Mouse (Mus musculus): ENCODE measurements around the gene Ddx5. TPM values are rescaled to one million over a fixed set of nuclear protein-coding genes. Genes with fewer than 3 reads are reported as not detected.
A peak's percentile ranks its signal among the peaks of the same experiment; 100 is the strongest.
"Not testable (repeated sequence)": the region's sequence is repeated elsewhere in the genome, so short reads cannot be mapped to it uniquely, and the experiment has no call there.

The Ddx5 gene
- total RNA-seq, 2 experiments from 2014 or later, result 203 to 252 TPM

- no peak for DNase-seq
- intact Hi-C loops (cut with DNase I; ENCODE audit: low total_unique reads), result no loop called here
Observed at GRCm38 (mm10) chr11:106770195-106770974, 18.6 kb downstream of the Ddx5 start.

- no peak for DNase-seq
- intact Hi-C loops (cut with DNase I; ENCODE audit: low total_unique reads), result no loop called here
Observed at GRCm38 (mm10) chr11:106767516-106767915, 21.5 kb downstream of the Ddx5 start.

GRCm38 (mm10) chr11:106766611-106767162 is 22.3 kb downstream of the Ddx5 start:
- DNase-seq, result no peak
- intact Hi-C loops (cut with DNase I; ENCODE audit: low total_unique reads), result no loop called here

- DNase-seq, result no peak
- intact Hi-C loops (cut with DNase I; ENCODE audit: low total_unique reads), result no loop called here
Observed at GRCm38 (mm10) chr11:106762800-106763185, 26.2 kb downstream of the Ddx5 start.

- DNase-seq, result peak; percentile 36
- intact Hi-C loops (cut with DNase I; ENCODE audit: low total_unique reads), result no loop called here
Observed at GRCm38 (mm10) chr11:106762139-106762799, 26.7 kb downstream of the Ddx5 start.

GRCm38 (mm10) chr11:106760511-106760910 is 28.5 kb downstream of the Ddx5 start:
- DNase-seq, result no peak
- intact Hi-C loops (cut with DNase I; ENCODE audit: low total_unique reads), result no loop called here

- intact Hi-C loops (cut with DNase I; ENCODE audit: low total_unique reads), result loop anchor here (10.0 kb wide), 1 partner anchor 254 kb away; no protein-coding TSS in a partner anchor
- DNase-seq, result no peak
Observed at GRCm38 (mm10) chr11:106759028-106759427, 30.0 kb downstream of the Ddx5 start.

- no peak for DNase-seq
- intact Hi-C loops (cut with DNase I; ENCODE audit: low total_unique reads), result loop anchor here (10.0 kb wide), 1 partner anchor 251 kb away; no protein-coding TSS in a partner anchor
Observed at GRCm38 (mm10) chr11:106755583-106755982, 33.4 kb downstream of the Ddx5 start.

- intact Hi-C loops (cut with DNase I; ENCODE audit: low total_unique reads), result loop anchor here (10.0 kb wide), 1 partner anchor 249 kb away; no protein-coding TSS in a partner anchor
- DNase-seq, result no peak
Observed at GRCm38 (mm10) chr11:106753314-106753713, 35.7 kb downstream of the Ddx5 start.

- intact Hi-C loops (cut with DNase I; ENCODE audit: low total_unique reads), result loop anchor here (10.0 kb wide), 1 partner anchor 247 kb away; no protein-coding TSS in a partner anchor
Observed at GRCm38 (mm10) chr11:106752103-106752502, 36.9 kb downstream of the Ddx5 start.

GRCm38 (mm10) chr11:106751039-106752018 is 37.7 kb downstream of the Ddx5 start, which contains the start of gene Milr1:
TSS of gene Milr1 (plus strand) at chr11:106751226.
- DNase-seq, result no peak
- intact Hi-C loops (cut with DNase I; ENCODE audit: low total_unique reads), result loop anchor here (10.0 kb wide), 1 partner anchor 247 kb away; no protein-coding TSS in a partner anchor

More at GRCm38 (mm10) chr11:106752103-106752502, 36.9 kb downstream of the Ddx5 start:
- no peak for DNase-seq

GRCm38 (mm10) chr11:106750121-106750751 is 38.7 kb downstream of the Ddx5 start, which contains the start of gene Pecam1:
TSS of gene Pecam1 (minus strand) at chr11:106750628.
- intact Hi-C loops (cut with DNase I; ENCODE audit: low total_unique reads), result loop anchor here (10.0 kb wide), 1 partner anchor 245 kb away; no protein-coding TSS in a partner anchor
- DNase-seq, result no peak

GRCm38 (mm10) chr11:106749557-106750120 is 39.3 kb downstream of the Ddx5 start:
- not testable (repeated sequence) for DNase-seq
- intact Hi-C loops (cut with DNase I; ENCODE audit: low total_unique reads), result loop anchor here (10.0 kb wide), 1 partner anchor 245 kb away; no protein-coding TSS in a partner anchor

- DNase-seq, result no peak
- intact Hi-C loops (cut with DNase I; ENCODE audit: low total_unique reads), result loop anchor here (2.0 kb wide), 1 partner anchor 96 kb away; no protein-coding TSS in a partner anchor
Observed at GRCm38 (mm10) chr11:106744949-106745348, 44.0 kb downstream of the Ddx5 start.

GRCm38 (mm10) chr11:106742388-106742841 is 46.6 kb downstream of the Ddx5 start:
- no peak for DNase-seq
- intact Hi-C loops (cut with DNase I; ENCODE audit: low total_unique reads), result no loop called here

GRCm38 (mm10) chr11:106741826-106742225 is 47.2 kb downstream of the Ddx5 start:
- intact Hi-C loops (cut with DNase I; ENCODE audit: low total_unique reads), result no loop called here

GRCm38 (mm10) chr11:106741232-106741631 is 47.8 kb downstream of the Ddx5 start:
- no peak for DNase-seq
- intact Hi-C loops (cut with DNase I; ENCODE audit: low total_unique reads), result no loop called here

More at GRCm38 (mm10) chr11:106741826-106742225, 47.2 kb downstream of the Ddx5 start:
- no peak for DNase-seq

- intact Hi-C loops (cut with DNase I; ENCODE audit: low total_unique reads); DNase-seq: not testable (repeated sequence)
Observed at GRCm38 (mm10) chr11:106740724-106741123, 48.3 kb downstream of the Ddx5 start.
